In the genomic region with DNA sequence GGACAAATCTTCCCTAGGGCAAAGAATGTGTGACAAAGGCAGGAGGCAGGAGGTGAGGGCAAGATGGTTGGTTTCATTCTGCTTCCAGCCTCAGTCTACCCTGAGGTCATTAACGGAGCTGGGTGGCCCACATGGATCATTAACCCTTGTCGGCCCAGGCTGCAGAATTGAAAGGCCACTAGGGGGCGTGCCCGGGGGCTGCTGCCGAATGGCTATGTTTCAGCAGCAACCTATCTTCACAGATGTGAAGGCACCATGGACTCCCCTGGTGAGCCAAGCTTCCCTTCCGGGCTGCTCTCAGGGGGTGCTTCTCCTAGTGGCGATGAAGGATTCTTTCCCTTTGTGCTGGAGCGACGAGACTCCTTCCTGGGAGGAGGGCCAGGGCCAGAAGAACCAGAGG, we compare ENCODE assay signal across 10 mouse cellular contexts. TPM values are rescaled to one million over a fixed set of nuclear protein-coding genes. Genes with fewer than 3 reads are reported as not detected.
A peak's percentile ranks its signal among the peaks of the same experiment; 100 is the strongest.
DNase-seq lines count a peak whose midpoint lies in the region; ATAC-seq and TF ChIP-seq lines count a peak whose summit lies in the region.
"Had no signal": no experiment of that assay in that cellular context is flagged by ENCODE, and none has a peak within 500 bp of the region (broad histone marks: within the 10 kb centered on the region; RNA-seq: fewer than 3 reads in every experiment).

No protein-coding gene starts in this region.

- 0 out of 2 replicates have a peak, but pooled peaks cover 3% of the 10 kb centered on the region for H3K4me1 ChIP-seq in kidney, adult 2 months (ENCODE audit: control insufficient read depth, insufficient read depth, low read length)
- peaks cover 19% of the 10 kb centered on the region for H3K4me1 ChIP-seq in embryonic facial prominence, embryonic 13.5 days

- WGBS in kidney, adult 2 months: 3% methylated on average over 9 of the region's 9 CpGs
- WGBS in embryonic facial prominence, embryonic 13.5 days: 2% methylated on average over 9 of the region's 9 CpGs

- H3K9ac ChIP-seq in embryonic facial prominence, embryonic 13.5 days: no peak overlapping the region
- H3K9ac ChIP-seq: limb, embryonic 13.5 days had no signal

- no peak overlapping the region for H3K4me2 ChIP-seq in embryonic facial prominence, embryonic 13.5 days

- H3K27ac ChIP-seq in kidney, adult 2 months (ENCODE audit: insufficient read depth, low read depth, low read length): no peak overlapping the region
- no peak overlapping the region for H3K27ac ChIP-seq in embryonic facial prominence, embryonic 13.5 days
- H3K27ac ChIP-seq: limb, embryonic 13.5 days had no signal

- no peak for TF ChIP-seq POLR2A in kidney, adult 2 months (IDR thresholded peaks at IDR 0.05; ENCODE audit: low read depth, low read length)

- no peaks in the 10 kb centered on the region for H3K36me3 ChIP-seq in kidney, adult 2 months (ENCODE audit: control insufficient read depth, insufficient read depth, low read length)
- H3K36me3 ChIP-seq in embryonic facial prominence, embryonic 13.5 days: peaks cover 8% of the 10 kb centered on the region

- H3K4me3 ChIP-seq in kidney, adult 2 months (ENCODE audit: insufficient read depth, low read depth, low read length): no peak overlapping the region
- H3K4me3 ChIP-seq in embryonic facial prominence, embryonic 13.5 days: peak overlapping the region; percentile 24; the same call in 1 of the 2 replicates

- no peaks in the 10 kb centered on the region for H3K27me3 ChIP-seq in kidney, adult 2 months (replicated peaks; ENCODE audit: control insufficient read depth, insufficient read depth, low read length)
- H3K27me3 ChIP-seq in embryonic facial prominence, embryonic 13.5 days: peaks cover 47% of the 10 kb centered on the region

- no peaks in the 10 kb centered on the region for H3K9me3 ChIP-seq in embryonic facial prominence, embryonic 13.5 days
- H3K9me3 ChIP-seq: limb, embryonic 13.5 days had no signal

- ATAC-seq in embryonic facial prominence, embryonic 13.5 days (ENCODE audit: insufficient number of reproducible peaks, insufficient read depth, low FRiP score, low TSS enrichment, low read depth): no peak
- no peak for ATAC-seq in erythroblast, adult 5-6 weeks (replicated peaks; ENCODE audit: low FRiP score, poor library complexity, severe bottlenecking)

- peak; percentile 48 for TF ChIP-seq CTCF in kidney, adult 2 months (conservative IDR thresholded peaks at IDR 0.05; ENCODE audit: insufficient read depth, insufficient read length, low read depth, low read length)

- peak; percentile 35 for DNase-seq in kidney, adult 2 months
- DNase-seq in kidney, adult 11 months: no peak
- peak; percentile 83 for DNase-seq in ES-CJ7 (ENCODE audit: low read depth, low spot score)
- peak; percentile 51 for DNase-seq in retina, embryonic 14.5 days (ENCODE audit: low spot score)
- DNase-seq in right cerebral cortex, postnatal 4 days: no peak
- DNase-seq in cerebellum, postnatal 4 days (ENCODE audit: low spot score in 2 of 2): no peak
- DNase-seq: gastrocnemius, postnatal 25 days had no signal

RNA-seq across cellular contexts. Expression of a gene that starts 1.2 kb away (rescaled TPM):
- polyA plus RNA-seq in kidney, adult 2 months (2012; rRNA removed): 1.7 TPM in 2 replicates
- polyA plus RNA-seq in embryonic facial prominence, embryonic 13.5 days (2015; fragmentation: Nextera tagmentation; extraction: Ambion mirVana): 3.8 TPM in 2 replicates
- not detected in 2 replicates for total RNA-seq in erythroblast, adult 5-6 weeks (2015; ENCODE audit: low replicate concordance)
- not detected in 2 replicates for total RNA-seq in erythroblast, adult 5-6 weeks (2017; ENCODE audit: low replicate concordance)
- total RNA-seq: gastrocnemius, postnatal 25 days had no signal

RNA-seq across cellular contexts. Expression of a gene that starts 11.9 kb away (rescaled TPM):
- polyA plus RNA-seq in kidney, adult 2 months (2012; rRNA removed): 367 and 378 TPM in 2 replicates
- polyA plus RNA-seq in embryonic facial prominence, embryonic 13.5 days (2015; fragmentation: Nextera tagmentation; extraction: Ambion mirVana): 64.0 and 79.4 TPM in 2 replicates
- total RNA-seq in erythroblast, adult 5-6 weeks (2015; ENCODE audit: low replicate concordance): 8.6 and 28.0 TPM in 2 replicates
- total RNA-seq in erythroblast, adult 5-6 weeks (2017; ENCODE audit: low replicate concordance): 4.3 and 12.1 TPM in 2 replicates

RNA-seq across cellular contexts. Expression of a gene that starts 12.2 kb away (rescaled TPM):
- polyA plus RNA-seq in kidney, adult 2 months (2012; rRNA removed): 14.2 and 15.7 TPM in 2 replicates
- 46.6 and 53.5 TPM in 2 replicates for polyA plus RNA-seq in embryonic facial prominence, embryonic 13.5 days (2015; fragmentation: Nextera tagmentation; extraction: Ambion mirVana)
- total RNA-seq in erythroblast, adult 5-6 weeks (2015; ENCODE audit: low replicate concordance): 7.3 and 21.5 TPM in 2 replicates
- total RNA-seq in erythroblast, adult 5-6 weeks (2017; ENCODE audit: low replicate concordance): 5.4 and 5.7 TPM in 2 replicates

RNA-seq across cellular contexts. Expression of a gene that starts 15.7 kb away (rescaled TPM):
- 10.0 and 14.4 TPM in 2 replicates for polyA plus RNA-seq in kidney, adult 2 months (2012; rRNA removed)
- polyA plus RNA-seq in embryonic facial prominence, embryonic 13.5 days (2015; fragmentation: Nextera tagmentation; extraction: Ambion mirVana): 10.4 and 13.1 TPM in 2 replicates
- total RNA-seq in erythroblast, adult 5-6 weeks (2015; ENCODE audit: low replicate concordance): not detected in 2 replicates
- 2.0 TPM in 1 of 2 replicates, not detected in the other for total RNA-seq in erythroblast, adult 5-6 weeks (2017; ENCODE audit: low replicate concordance)

RNA-seq across cellular contexts. Expression of a gene that starts 16.4 kb away (rescaled TPM):
- polyA plus RNA-seq in kidney, adult 2 months (2012; rRNA removed): 0.18 and 0.38 TPM in 2 replicates
- polyA plus RNA-seq in embryonic facial prominence, embryonic 13.5 days (2015; fragmentation: Nextera tagmentation; extraction: Ambion mirVana): 0.55 and 0.77 TPM in 2 replicates
- 11.1 and 11.9 TPM in 2 replicates for total RNA-seq in erythroblast, adult 5-6 weeks (2015; ENCODE audit: low replicate concordance)
- total RNA-seq in erythroblast, adult 5-6 weeks (2017; ENCODE audit: low replicate concordance): 3.1 and 4.0 TPM in 2 replicates
- total RNA-seq: gastrocnemius, postnatal 25 days had no signal

Comparison
In these comparisons a context has a peak if more than half of its experiments do, and no peak if none do; other contexts are left out.
1. DNase-seq: peak in kidney, adult 2 months (single experiment), ES-CJ7 (single experiment) and retina, embryonic 14.5 days (single experiment); none in kidney, adult 11 months (single experiment), right cerebral cortex, postnatal 4 days (single experiment) and cerebellum, postnatal 4 days (0 of 2).